Mouse (Mus musculus) liver, embryonic 13.5 days (tissue): ENCODE data around the gene Wnt3a. TPM values are rescaled to one million over a fixed set of nuclear protein-coding genes. Genes with fewer than 3 reads are reported as not detected.
"Not testable (repeated sequence)": the region's sequence is repeated elsewhere in the genome, so short reads cannot be mapped to it uniquely, and the experiment has no call there.

Source experiments
- ATAC-seq: fragments of 200-750 bp; cut with Nextera tagmentation; 2 replicates; pipeline ENCODE4 v1.8.0; 2017; ENCODE audit warnings: low read depth, mild to moderate bottlenecking, moderate number of reproducible peaks, moderate library complexity
- DNase-seq: peaks from one replicate; pipeline ENCODE4 v3.0.0; 2022
- H3K27ac ChIP-seq: fragments of 300-500 bp; sonication (generic); 2 replicates; pipeline ENCODE4 v1.5.1; 2015; ENCODE audit warnings: moderate library complexity, mild to moderate bottlenecking, inconsistent platforms
- H3K27me3 ChIP-seq: fragments of 300-500 bp; sonication (generic); 2 replicates; pipeline ENCODE4 v1.6.1; 2015; ENCODE audit warnings: mild to moderate bottlenecking, inconsistent platforms
- H3K36me3 ChIP-seq: fragments of 300-500 bp; sonication (generic); 2 replicates; pipeline ENCODE4 v1.6.1; 2015; ENCODE audit warnings: mild to moderate bottlenecking, inconsistent platforms
- H3K4me1 ChIP-seq: fragments of 300-500 bp; sonication (generic); replicated peaks from 2 replicates; pipeline ENCODE4 v1.6.1; 2015; ENCODE audit warnings: inconsistent platforms
- H3K4me2 ChIP-seq: fragments of 300-500 bp; sonication (generic); 2 replicates; pipeline ENCODE4 v1.6.1; 2015; ENCODE audit warnings: inconsistent platforms, mild to moderate bottlenecking, moderate library complexity
- H3K4me3 ChIP-seq: fragments of 300-500 bp; sonication (generic); replicated peaks from 2 replicates; pipeline ENCODE4 v1.5.1; 2015; ENCODE audit warnings: mild to moderate bottlenecking, inconsistent platforms
- H3K9ac ChIP-seq: fragments of 300-500 bp; sonication (generic); 2 replicates; pipeline ENCODE4 v1.6.1; 2015; ENCODE audit warnings: mild to moderate bottlenecking, inconsistent platforms
- H3K9me3 ChIP-seq: fragments of 300-500 bp; sonication (generic); replicated peaks from 2 replicates; pipeline ENCODE4 v1.6.1; 2016; ENCODE audit warnings: inconsistent platforms
- WGBS: fragments of 180-500 bp; shearing (Covaris S2); methylation state at CpG from one replicate; pipeline ENCODE4 v1.1.7; 2015; ENCODE audit not compliant: insufficient replicate concordance; 5-methylcytosine and 5-hydroxymethylcytosine counted together
- polyA plus RNA-seq: library from polyadenylated mRNA; unstranded; fragments of >200 nt; fragmentation: Nextera tagmentation; extraction: Ambion mirVana; gene quantifications from 2 replicates; pipeline ENCODE4 v1.2.1, GENCODE M21; 2015

Wnt3a gene
- polyA plus RNA-seq, 1 experiment from 2014 or later = not detected

GRCm38 (mm10) chr11:59218389-59218998 lies 72.1 kb downstream of the Wnt3a start:
- Histone ChIP-seq H3K36me3 (peaks cover 72% of the 10 kb centered on the region), H3K4me1 (peaks cover 81% of the 10 kb centered on the region), H3K27ac (no peak overlapping the region), H3K4me3 (no peak overlapping the region), H3K9ac (no peak overlapping the region), H3K9me3 (no peaks in the 10 kb centered on the region), H3K4me2 (no peak overlapping the region), H3K27me3 (no peaks in the 10 kb centered on the region)
- no peak for ATAC-seq
- no peak for DNase-seq
- WGBS = 79% methylated on average over 4 of the region's 4 CpGs

- H3K27ac ChIP-seq = no peak overlapping the region; the same call in 1 of the 2 replicates
- WGBS = 28% methylated on average over 3 of the region's 3 CpGs
Measured at GRCm38 (mm10) chr11:59216955-59217354, 73.6 kb downstream of the Wnt3a start.

GRCm38 (mm10) chr11:59212892-59213494 lies 77.6 kb downstream of the Wnt3a start:
- DNase-seq (no peak), ATAC-seq (no peak)
- peaks cover 75% of the 10 kb centered on the region for H3K4me1 ChIP-seq
- no peaks in the 10 kb centered on the region for H3K9me3 ChIP-seq
- WGBS = 85% methylated on average over 12 of the region's 12 CpGs
- H3K36me3 ChIP-seq = peaks cover 77% of the 10 kb centered on the region
- no peak overlapping the region for H3K27ac ChIP-seq
- no peak overlapping the region for H3K9ac ChIP-seq
- H3K4me2 ChIP-seq = no peak overlapping the region
- no peak overlapping the region for H3K4me3 ChIP-seq
- no peaks in the 10 kb centered on the region for H3K27me3 ChIP-seq

More at GRCm38 (mm10) chr11:59216955-59217354, 73.6 kb downstream of the Wnt3a start:
- Histone ChIP-seq H3K4me1 (peaks cover 78% of the 10 kb centered on the region), H3K9ac (no peak overlapping the region), H3K4me2 (no peak overlapping the region), H3K27me3 (no peaks in the 10 kb centered on the region), H3K4me3 (no peak overlapping the region), H3K36me3 (peaks cover 75% of the 10 kb centered on the region), H3K9me3 (no peaks in the 10 kb centered on the region)
- DNase-seq (no peak), ATAC-seq (no peak)

GRCm38 (mm10) chr11:59212320-59212719 lies 78.2 kb downstream of the Wnt3a start:
- not testable (repeated sequence) for H3K4me3 ChIP-seq, ATAC-seq, H3K27ac ChIP-seq, DNase-seq, H3K27me3 ChIP-seq, H3K4me2 ChIP-seq, H3K9me3 ChIP-seq, H3K9ac ChIP-seq
- peaks cover 75% of the 10 kb centered on the region for H3K4me1 ChIP-seq
- peaks cover 71% of the 10 kb centered on the region for H3K36me3 ChIP-seq
- WGBS = 31% methylated on average over 12 of the region's 12 CpGs

- H3K9ac ChIP-seq, H3K4me2 ChIP-seq, H3K4me3 ChIP-seq, H3K9me3 ChIP-seq, ATAC-seq, H3K27ac ChIP-seq, H3K27me3 ChIP-seq, DNase-seq: not testable (repeated sequence)
- H3K4me1 ChIP-seq = peaks cover 69% of the 10 kb centered on the region
- peaks cover 70% of the 10 kb centered on the region for H3K36me3 ChIP-seq
- 90% methylated on average over 9 of the region's 9 CpGs for WGBS
Measured at GRCm38 (mm10) chr11:59211561-59211960, 79.0 kb downstream of the Wnt3a start.

- ATAC-seq (no peak), DNase-seq (no peak)
- Histone ChIP-seq H3K4me2 (peak overlapping the region; percentile 95; the same call in 1 of the 2 replicates), H3K4me1 (peaks cover 59% of the 10 kb centered on the region), H3K9ac (no peak overlapping the region), H3K9me3 (no peaks in the 10 kb centered on the region), H3K27me3 (no peaks in the 10 kb centered on the region), H3K27ac (0 out of 2 replicates have a peak overlapping the region, but pooled peaks have one; percentile 95), H3K36me3 (peaks cover 78% of the 10 kb centered on the region), H3K4me3 (0 out of 2 replicates have a peak overlapping the region, but pooled peaks have one; percentile 1)
- WGBS = 85% methylated on average over 4 of the region's 4 CpGs
Measured at GRCm38 (mm10) chr11:59210020-59210419, 80.5 kb downstream of the Wnt3a start.

GRCm38 (mm10) chr11:59209580-59209979 lies 81.0 kb downstream of the Wnt3a start:
- Histone ChIP-seq H3K4me1 (peaks cover 59% of the 10 kb centered on the region), H3K36me3 (peaks cover 79% of the 10 kb centered on the region), H3K9ac (peak overlapping the region; percentile 94), H3K9me3 (no peaks in the 10 kb centered on the region), H3K4me2 (peak overlapping the region; percentile 95), H3K27me3 (no peaks in the 10 kb centered on the region), H3K4me3 (peak overlapping the region; percentile 94), H3K27ac (peak overlapping the region; percentile 95)
- 69% methylated on average over 5 of the region's 5 CpGs for WGBS
- ATAC-seq = no peak
- no peak for DNase-seq

- ATAC-seq (peak; percentile 70), DNase-seq (peak; percentile 71)
- peaks cover 79% of the 10 kb centered on the region for H3K36me3 ChIP-seq
Measured at GRCm38 (mm10) chr11:59209003-59209441, 81.5 kb downstream of the Wnt3a start.

GRCm38 (mm10) chr11:59208153-59208831 lies 82.3 kb downstream of the Wnt3a start, which contains the start of gene 2310033P09Rik:
Gene 2310033P09Rik (plus strand): TSS chr11:59208321.
- H3K9me3 ChIP-seq = no peaks in the 10 kb centered on the region
- WGBS = under 1% methylated on average over 65 of the region's 67 CpGs
- peak; percentile 81 for ATAC-seq
- peaks cover 49% of the 10 kb centered on the region for H3K4me1 ChIP-seq
- peak within 1 kb of the TSS; percentile 94 for H3K4me3 ChIP-seq
- H3K4me2 ChIP-seq = peak within 1 kb of the TSS; percentile 95
- no peaks in the 10 kb centered on the region for H3K27me3 ChIP-seq
- H3K36me3 ChIP-seq = peaks cover 74% of the 10 kb centered on the region
- DNase-seq = peak; percentile 94
- peak within 1 kb of the TSS; percentile 94 for H3K9ac ChIP-seq
- peak within 1 kb of the TSS; percentile 95 for H3K27ac ChIP-seq

More at GRCm38 (mm10) chr11:59209003-59209441, 81.5 kb downstream of the Wnt3a start:
- Histone ChIP-seq H3K4me1 (peaks cover 55% of the 10 kb centered on the region), H3K9me3 (no peaks in the 10 kb centered on the region), H3K27me3 (no peaks in the 10 kb centered on the region), H3K4me3 (peak overlapping the region; percentile 94), H3K27ac (peak overlapping the region; percentile 95), H3K9ac (peak overlapping the region; percentile 94), H3K4me2 (peak overlapping the region; percentile 95)
- 10% methylated on average over 18 of the region's 18 CpGs for WGBS

- H3K27me3 ChIP-seq = no peaks in the 10 kb centered on the region
- peak within 1 kb of the TSS; percentile 79 for H3K27ac ChIP-seq
- DNase-seq = peak; percentile 94
- peaks cover 38% of the 10 kb centered on the region for H3K4me1 ChIP-seq
- peaks cover 47% of the 10 kb centered on the region for H3K36me3 ChIP-seq
- WGBS = under 1% methylated on average over 63 of the region's 63 CpGs
- peak; percentile 91 for ATAC-seq
- peak within 1 kb of the TSS; percentile 90 for H3K9ac ChIP-seq
- H3K9me3 ChIP-seq = no peaks in the 10 kb centered on the region
- H3K4me3 ChIP-seq = peak within 1 kb of the TSS; percentile 92
- peak within 1 kb of the TSS; percentile 89 for H3K4me2 ChIP-seq
Measured at GRCm38 (mm10) chr11:59202081-59202995, 88.2 kb downstream of the Wnt3a start, which contains the start of gene Mrpl55. Gene Mrpl55 (plus strand): TSS chr11:59202486.
